Mouse (Mus musculus): Measurements from ENCODE around the gene Fbxo6.

DNA sequence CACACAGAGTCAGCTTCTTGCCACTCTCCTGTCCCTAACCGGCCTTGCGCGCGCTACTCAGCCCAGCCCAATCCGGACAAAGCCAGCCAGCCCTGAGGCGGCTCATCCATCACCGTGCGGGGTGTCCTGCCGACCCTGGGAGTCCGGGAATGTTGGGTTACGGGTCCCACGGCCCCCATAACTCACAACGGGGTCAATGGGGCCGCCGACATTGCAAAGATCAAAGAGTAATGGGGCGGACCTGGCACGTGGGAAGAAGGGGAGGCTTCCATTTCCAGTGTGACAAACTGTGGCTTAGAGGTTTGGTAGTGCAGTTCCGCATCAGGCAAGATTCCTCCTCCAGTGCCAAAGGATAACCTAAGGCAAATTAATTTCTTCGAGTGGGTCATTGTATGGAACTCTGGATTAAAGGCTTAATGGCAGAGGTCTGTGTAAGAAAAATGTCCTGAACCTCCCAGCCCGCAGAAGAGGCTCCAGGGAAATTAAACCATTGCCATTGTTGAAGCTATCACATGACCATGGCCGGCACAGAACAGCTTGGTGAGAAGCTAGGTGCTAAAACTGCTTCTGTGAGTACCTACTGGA, 20.4 kb downstream of the Fbxo6 start:
- TF ChIP-seq CTCF (conservative IDR thresholded peaks at IDR 0.05; ENCODE audit: low read length): no peak
- TF ChIP-seq NANOG (IDR thresholded peaks at IDR 0.05; ENCODE audit: borderline replicate concordance, low read length): no peak
